Mouse (Mus musculus) heart, embryonic 11.5 days (tissue): ENCODE results near the gene Gm4553. TPM values are rescaled to one million over a fixed set of nuclear protein-coding genes. Genes with fewer than 3 reads are reported as not detected.
"Not testable (repeated sequence)": the region's sequence is repeated elsewhere in the genome, so short reads cannot be mapped to it uniquely, and the experiment has no call there.

ENCODE experiments used
- ATAC-seq: fragments of 200-750 bp; cut with Nextera tagmentation; replicated peaks from 2 replicates; pipeline ENCODE4 v1.8.0; 2017; ENCODE audit warnings: moderate library complexity; ENCODE audit not compliant: insufficient number of reproducible peaks, low FRiP score, low TSS enrichment
- H3K27ac ChIP-seq: fragments of 300-500 bp; sonication (generic); 2 replicates; pipeline ENCODE4 v1.5.1; 2014; ENCODE audit warnings: mild to moderate bottlenecking, low read depth, low read length
- H3K27me3 ChIP-seq: fragments of 300-500 bp; sonication (generic); 2 replicates; pipeline ENCODE4 v1.6.1; 2014; ENCODE audit warnings: mild to moderate bottlenecking, low read length, mixed read lengths; ENCODE audit not compliant: control insufficient read depth, insufficient read depth
- H3K36me3 ChIP-seq: fragments of 300-500 bp; sonication (generic); 2 replicates; pipeline ENCODE4 v1.6.1; 2014; ENCODE audit warnings: mild to moderate bottlenecking, low read length, moderate library complexity, mixed read lengths; ENCODE audit not compliant: control insufficient read depth, insufficient read depth
- H3K4me1 ChIP-seq: fragments of 300-500 bp; sonication (generic); 2 replicates; pipeline ENCODE4 v1.6.1; 2014; ENCODE audit warnings: low read length; ENCODE audit not compliant: control insufficient read depth, insufficient read depth
- H3K4me2 ChIP-seq: fragments of 300-500 bp; sonication (generic); 2 replicates; pipeline ENCODE4 v1.6.1; 2014; ENCODE audit warnings: mild to moderate bottlenecking, moderate library complexity
- H3K4me3 ChIP-seq: fragments of 300-500 bp; sonication (generic); 2 replicates; pipeline ENCODE4 v1.5.1; 2014; ENCODE audit warnings: low read depth, low read length
- H3K9ac ChIP-seq: fragments of 300-500 bp; sonication (generic); 2 replicates; pipeline ENCODE4 v1.6.1; 2014; ENCODE audit warnings: mild to moderate bottlenecking, low read depth, low read length, moderate library complexity
- H3K9me3 ChIP-seq: fragments of 300-500 bp; sonication (generic); replicated peaks from 2 replicates; pipeline ENCODE4 v1.6.1; 2016; ENCODE audit warnings: low read length; ENCODE audit not compliant: control insufficient read depth
- WGBS: fragments of 180-500 bp; shearing (Covaris S2); extraction: QIAGEN DNeasy Blood & Tissue Kit; methylation state at CpG from one replicate; pipeline ENCODE4 v1.1.7; 2014; ENCODE audit not compliant: insufficient replicate concordance; 5-methylcytosine and 5-hydroxymethylcytosine counted together
- polyA plus RNA-seq: library from polyadenylated mRNA; unstranded; fragments of >200 nt; fragmentation: Nextera tagmentation; extraction: Ambion mirVana; gene quantifications from 2 replicates; pipeline ENCODE4 v1.2.1, GENCODE M21; 2014

Gene Gm4553
- polyA plus RNA-seq, 1 experiment from 2014 or later, result not detected

DNA sequence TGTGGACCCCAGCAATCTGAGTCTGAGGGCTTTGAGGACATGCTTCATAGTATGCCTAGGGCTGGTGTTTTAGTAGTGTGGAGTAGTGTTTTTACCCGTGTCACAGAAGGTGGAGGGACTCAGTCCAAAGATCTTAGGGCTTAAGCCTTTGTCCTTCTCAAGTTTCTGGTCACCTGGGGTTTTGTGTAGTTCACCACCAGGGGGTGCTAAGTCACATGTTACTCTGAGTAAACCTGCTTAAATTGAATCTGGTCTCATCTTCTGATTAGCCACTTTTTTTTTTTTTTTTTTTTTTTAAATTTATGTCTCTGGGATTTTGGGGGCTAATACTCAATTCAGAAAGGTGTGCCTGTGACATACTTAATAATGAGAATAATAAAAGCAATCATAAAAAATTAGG, 19.5 kb downstream of the Gm4553 start:
- 7% methylated on average over 1 of the region's 1 CpGs for WGBS
- Histone ChIP-seq H3K9me3 (no peaks in the 10 kb centered on the region), H3K4me3 (no peak overlapping the region)

DNA sequence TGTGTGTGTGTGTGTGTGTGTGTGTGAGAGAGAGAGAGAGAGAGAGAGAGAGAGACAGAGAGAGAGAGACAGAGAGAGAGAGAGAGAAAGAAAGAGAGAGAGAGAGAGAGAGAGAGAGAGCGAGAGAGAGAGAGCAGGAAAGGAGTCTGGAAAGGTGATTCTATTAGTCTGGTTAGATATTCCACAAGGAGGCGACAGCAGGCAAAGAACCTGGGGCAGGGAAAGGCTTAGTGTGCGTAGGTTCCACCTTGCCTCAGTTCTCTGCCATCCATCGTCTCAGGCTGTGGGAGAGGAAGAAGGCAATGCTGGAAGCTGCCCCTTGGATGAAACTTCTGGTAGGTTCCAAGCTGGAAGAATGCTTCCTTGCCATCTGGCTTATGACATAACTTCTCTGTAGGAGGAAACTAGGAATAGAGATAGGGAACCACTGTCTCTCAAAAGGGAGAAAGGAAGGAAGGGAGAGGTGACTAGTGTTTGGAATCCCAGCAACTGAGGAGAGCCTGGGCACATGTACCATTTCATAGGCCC, 20.1 kb downstream of the Gm4553 start:
- ATAC-seq, result no peak

More for the DNA sequence above, 19.5 kb downstream of the Gm4553 start:
- ATAC-seq, result no peak
- Histone ChIP-seq H3K4me2 (no peak overlapping the region), H3K36me3 (no peaks in the 10 kb centered on the region), H3K4me1 (no peaks in the 10 kb centered on the region), H3K27ac (no peak overlapping the region), H3K27me3 (no peaks in the 10 kb centered on the region; the same call in 1 of the 2 replicates), H3K9ac (no peak overlapping the region)

DNA sequence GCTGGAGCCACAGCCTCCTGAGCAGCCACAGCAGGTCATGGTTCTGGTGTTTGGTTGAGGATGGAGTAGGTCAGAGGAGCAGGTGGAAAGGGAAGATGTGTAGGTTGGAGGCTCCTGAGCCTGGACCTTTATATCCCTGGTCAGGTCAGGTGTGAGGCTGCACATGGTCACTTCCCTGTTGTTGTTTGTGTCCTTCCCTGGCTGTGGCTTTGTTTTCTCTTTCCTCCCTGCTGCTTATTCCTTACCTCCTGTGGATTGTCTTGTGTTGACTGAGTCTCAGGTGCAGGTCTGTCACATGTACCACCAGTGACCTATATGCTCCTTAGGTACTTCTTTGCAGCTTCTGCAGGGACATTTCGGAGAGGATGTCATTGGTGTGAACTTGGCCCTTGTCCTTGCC, 21.0 kb downstream of the Gm4553 start, which contains the start of gene Gm45337:
TSS of gene Gm45337 (minus strand) at position 101 of the 400 bp plus-strand sequence.
- H3K9me3 ChIP-seq, result no peaks in the 10 kb centered on the region
- no peaks in the 10 kb centered on the region for H3K36me3 ChIP-seq
- WGBS, result 79% methylated on average over 1 of the region's 1 CpGs

More for the DNA sequence above, 20.1 kb downstream of the Gm4553 start:
- Histone ChIP-seq H3K4me3 (no peak overlapping the region), H3K9me3 (no peaks in the 10 kb centered on the region), H3K27ac (no peak overlapping the region), H3K27me3 (no peaks in the 10 kb centered on the region; the same call in 1 of the 2 replicates), H3K4me2 (no peak overlapping the region), H3K9ac (no peak overlapping the region), H3K36me3 (no peaks in the 10 kb centered on the region), H3K4me1 (no peaks in the 10 kb centered on the region)
- WGBS, result 30% methylated on average over 4 of the region's 4 CpGs

DNA sequence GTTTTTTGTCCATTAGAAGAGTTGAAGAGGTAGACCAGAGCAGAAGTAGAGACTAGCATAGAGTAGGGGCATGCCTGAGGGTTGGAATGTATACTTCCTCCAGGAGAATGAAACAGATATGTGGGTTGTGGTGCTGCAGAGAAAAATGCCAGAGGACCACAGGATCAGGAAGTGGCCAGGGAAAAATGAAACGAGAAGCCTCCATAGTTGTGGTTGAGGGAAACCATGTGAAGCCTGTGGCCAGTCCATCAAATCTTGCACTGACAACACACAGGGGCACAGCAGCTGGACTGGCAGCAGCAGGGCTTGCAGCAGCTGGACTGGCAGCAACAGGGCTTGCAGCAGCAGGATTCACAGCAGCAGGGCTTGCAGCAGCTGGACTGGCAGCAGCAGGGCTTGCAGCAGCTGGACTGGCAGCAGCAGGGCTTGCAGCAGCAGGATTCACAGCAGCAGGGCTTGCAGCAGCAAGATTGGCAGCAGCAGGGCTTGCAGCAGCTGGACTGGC, 22.0 kb downstream of the Gm4553 start:
- H3K4me2 ChIP-seq, H3K27ac ChIP-seq, H3K27me3 ChIP-seq, H3K4me1 ChIP-seq, H3K4me3 ChIP-seq, H3K9ac ChIP-seq, ATAC-seq, H3K36me3 ChIP-seq, H3K9me3 ChIP-seq: not testable (repeated sequence)
- 32% methylated on average over 1 of the region's 1 CpGs for WGBS

More for the DNA sequence above, 21.0 kb downstream of the Gm4553 start, which contains the start of gene Gm45337:
- no peak within 1 kb of the TSS for H3K9ac ChIP-seq
- H3K27ac ChIP-seq, result no peak within 1 kb of the TSS
- H3K4me2 ChIP-seq, result no peak within 1 kb of the TSS
- H3K4me1 ChIP-seq, result no peaks in the 10 kb centered on the region
- no peak within 1 kb of the TSS for H3K4me3 ChIP-seq
- no peaks in the 10 kb centered on the region; the same call in 1 of the 2 replicates for H3K27me3 ChIP-seq
- no peak for ATAC-seq

DNA sequence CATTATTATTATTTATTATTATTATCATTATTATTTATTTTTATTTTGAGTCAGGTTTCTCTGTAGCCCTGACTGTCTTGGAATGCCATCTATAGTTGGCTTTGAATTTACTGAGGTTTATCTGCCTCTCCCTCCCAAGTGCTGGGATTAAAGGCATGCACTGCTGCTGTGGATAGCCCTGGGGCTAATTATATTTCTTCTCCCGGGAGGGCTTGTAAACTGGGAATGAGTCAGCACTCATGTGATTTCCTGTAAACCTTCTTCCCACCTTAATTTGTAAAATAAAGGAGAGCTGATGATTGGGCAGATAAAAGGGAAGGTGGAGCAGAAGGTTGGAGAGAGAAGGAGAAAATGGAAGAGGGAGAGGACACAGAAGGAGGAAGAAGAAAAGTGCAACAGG, 24.8 kb downstream of the Gm4553 start:
- WGBS, result 9% methylated on average over 1 of the region's 1 CpGs
- H3K4me1 ChIP-seq, result no peaks in the 10 kb centered on the region
- no peak overlapping the region for H3K4me3 ChIP-seq
- no peak overlapping the region for H3K27ac ChIP-seq
- H3K27me3 ChIP-seq, result no peaks in the 10 kb centered on the region; the same call in 1 of the 2 replicates
- no peaks in the 10 kb centered on the region for H3K36me3 ChIP-seq
- H3K9me3 ChIP-seq, result no peaks in the 10 kb centered on the region
- H3K4me2 ChIP-seq, result no peak overlapping the region
- no peak overlapping the region for H3K9ac ChIP-seq
- ATAC-seq, result no peak

DNA sequence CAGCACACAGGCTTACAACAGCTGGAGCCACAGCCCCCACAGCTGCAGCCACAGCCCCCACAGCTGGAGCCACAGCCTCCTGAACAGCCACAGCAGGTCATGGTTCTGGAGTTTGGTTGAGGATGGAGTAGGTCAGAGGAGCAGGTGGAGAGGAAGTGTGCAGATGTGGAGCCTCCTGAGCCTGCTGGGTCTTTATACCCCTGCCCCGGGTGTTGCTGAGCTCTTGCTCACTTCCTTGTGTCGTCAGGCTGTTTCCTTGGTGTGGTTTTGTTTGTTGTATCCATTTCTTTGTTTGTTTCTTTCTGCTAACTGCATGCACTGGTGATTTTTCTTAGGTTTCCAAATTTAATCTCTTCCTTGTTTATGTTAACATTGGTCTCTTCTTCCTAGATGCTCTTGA, 29.6 kb downstream of the Gm4553 start, which contains the start of gene Gm39115:
TSS of gene Gm39115 (minus strand) at position 101 of the 400 bp plus-strand sequence.
- not testable (repeated sequence) for ATAC-seq, H3K4me2 ChIP-seq, H3K4me3 ChIP-seq, H3K27ac ChIP-seq, H3K9ac ChIP-seq, H3K9me3 ChIP-seq, H3K36me3 ChIP-seq, H3K4me1 ChIP-seq, H3K27me3 ChIP-seq
- 43% methylated on average over 2 of the region's 2 CpGs for WGBS

DNA sequence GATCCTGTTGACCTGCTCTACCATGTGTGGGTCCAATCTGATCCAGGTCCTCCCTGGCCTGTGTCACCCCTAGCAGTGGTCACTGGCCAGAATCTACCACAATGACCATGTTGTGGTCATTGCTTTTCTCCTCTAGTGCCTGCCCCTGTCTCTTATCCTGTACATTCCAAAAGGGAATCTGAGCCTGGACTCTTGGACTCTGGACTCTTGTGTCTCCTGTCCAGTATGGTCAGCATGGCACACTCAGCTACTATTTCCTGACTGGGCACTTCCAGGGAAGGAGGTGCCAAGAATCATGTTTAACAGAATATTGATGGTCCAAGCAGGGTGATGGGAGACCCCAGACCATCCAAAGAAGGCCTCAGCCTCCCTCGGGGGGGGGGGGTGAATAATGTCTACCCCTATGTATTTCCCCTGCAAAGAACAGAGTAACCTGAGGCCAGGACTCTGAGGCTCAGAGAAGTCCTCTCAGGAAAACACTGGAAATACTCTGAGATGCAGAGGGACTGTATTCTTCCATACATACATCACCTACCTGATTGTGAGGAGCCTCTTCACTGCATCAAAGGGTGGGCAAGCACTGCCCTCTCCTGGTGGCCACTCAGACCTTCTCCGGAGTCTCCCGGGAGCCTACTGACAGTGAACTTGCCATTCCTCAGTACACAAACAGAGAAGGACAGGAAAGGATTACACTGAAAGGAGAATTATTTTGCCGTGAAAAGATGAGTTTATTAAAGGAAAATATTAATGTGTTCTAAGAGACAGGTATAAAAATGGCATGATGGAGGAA, 31.1 kb downstream of the Gm4553 start:
- Histone ChIP-seq H3K27ac (no peak overlapping the region), H3K9ac (no peak overlapping the region), H3K4me3 (no peak overlapping the region), H3K36me3 (no peaks in the 10 kb centered on the region), H3K27me3 (0 out of 2 replicates have a peak, but pooled peaks cover 3% of the 10 kb centered on the region), H3K9me3 (no peaks in the 10 kb centered on the region), H3K4me2 (no peak overlapping the region), H3K4me1 (no peaks in the 10 kb centered on the region)
- WGBS, result 44% methylated on average over 4 of the region's 4 CpGs
- ATAC-seq, result no peak

DNA sequence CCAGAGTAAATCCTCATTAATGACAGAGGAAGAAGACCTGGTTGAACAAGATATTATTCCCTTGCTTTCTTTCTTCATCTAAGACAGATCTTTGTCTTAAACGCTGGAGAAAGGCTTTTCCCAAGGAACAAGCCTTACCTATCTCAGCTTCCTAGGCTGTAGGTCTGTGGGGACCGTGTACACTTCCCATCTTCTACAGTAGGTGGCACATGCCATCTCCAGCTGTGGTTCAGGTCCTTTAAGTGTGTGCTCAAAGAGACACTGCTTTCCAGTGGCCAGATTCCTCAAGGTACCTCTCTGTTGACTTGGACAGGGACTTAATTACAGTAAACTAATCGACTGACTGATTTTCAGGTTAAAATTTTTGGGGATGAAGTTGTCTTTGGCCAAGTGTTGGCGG, 36.7 kb downstream of the Gm4553 start:
- WGBS, result 55% methylated on average over 4 of the region's 4 CpGs
- no peaks in the 10 kb centered on the region for H3K36me3 ChIP-seq
- H3K9ac ChIP-seq, result no peak overlapping the region
- H3K27ac ChIP-seq, result no peak overlapping the region
- no peak overlapping the region for H3K4me3 ChIP-seq
- no peak for ATAC-seq
- no peaks in the 10 kb centered on the region for H3K4me1 ChIP-seq
- H3K27me3 ChIP-seq, result peaks cover 2% of the 10 kb centered on the region; the same call in 1 of the 2 replicates
- H3K4me2 ChIP-seq, result no peak overlapping the region
- no peaks in the 10 kb centered on the region for H3K9me3 ChIP-seq
